Mouse (Mus musculus) testis, postnatal 14 days (tissue): ENCODE measurements around the gene Dgcr6.

Experiments used
- DNase-seq: peaks from one replicate; pipeline ENCODE4 v3.0.0; 2021; ENCODE audit warnings: low spot score

Gene Dgcr6

DNA sequence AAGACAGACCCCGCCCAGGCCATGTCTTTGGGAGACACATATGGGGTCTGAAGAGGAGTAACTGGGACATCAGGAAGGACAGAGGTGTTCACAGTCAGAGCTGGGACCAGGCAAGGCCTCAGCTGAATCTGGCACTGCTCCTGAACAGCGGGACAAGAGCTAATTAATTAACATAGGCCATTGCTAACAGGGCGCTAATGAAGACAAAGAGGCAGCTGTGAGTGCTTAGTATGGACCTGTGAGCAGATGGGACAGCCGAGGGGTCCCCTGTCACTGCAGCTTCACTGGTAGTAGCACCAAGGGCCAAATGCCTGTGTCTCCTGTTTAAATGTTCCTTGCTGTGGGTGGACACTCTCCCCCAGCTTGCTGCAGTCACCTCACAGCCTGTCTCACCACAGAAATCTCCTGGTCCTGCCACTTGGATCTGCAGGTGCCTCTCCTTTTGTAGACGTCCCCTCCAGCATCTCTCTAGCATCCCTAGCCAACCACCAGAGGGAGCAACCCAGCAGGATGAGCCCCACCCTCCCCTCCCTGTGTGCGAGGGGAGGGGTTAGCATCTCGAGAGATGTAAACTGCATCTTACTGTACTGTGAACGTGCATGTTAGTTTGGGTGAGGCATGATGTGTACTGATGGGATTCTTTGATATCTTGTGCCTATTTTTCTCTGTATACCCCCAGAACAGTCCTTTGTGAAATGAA, 66.5 kb downstream of the Dgcr6 start:
- no peak for DNase-seq
